Mouse (Mus musculus) embryo, embryonic 10.5 days (tissue): Measurements from ENCODE around the gene Pip4k2b.
A peak's percentile ranks its signal among the peaks of the same experiment; 100 is the strongest.
"Not testable (repeated sequence)": the region's sequence is repeated elsewhere in the genome, so short reads cannot be mapped to it uniquely, and the experiment has no call there.

Experiments
- DNase-seq: peaks from one replicate; pipeline ENCODE4 v3.0.0-alpha.2; 2015; ENCODE audit warnings: low spot score

Gene Pip4k2b

DNA sequence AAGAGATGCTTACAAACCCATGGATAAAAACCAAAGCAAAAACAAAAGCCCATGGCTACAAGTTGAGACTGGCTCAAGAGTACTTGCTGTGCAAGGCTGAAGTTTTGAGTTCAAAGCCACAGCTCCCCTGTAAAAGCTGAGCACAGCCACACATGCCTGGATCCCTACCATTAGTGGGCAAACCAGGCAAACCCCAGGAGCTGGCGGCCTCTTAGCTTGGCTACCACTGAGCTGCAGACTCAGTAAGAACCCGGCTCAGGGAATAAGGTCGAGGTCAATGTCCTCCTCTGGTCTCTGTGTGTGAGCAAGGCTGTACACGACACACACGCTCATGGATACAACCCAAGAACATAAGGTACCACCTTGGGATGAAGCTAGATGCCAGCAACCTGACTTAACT, 4.0 kb upstream of the Pip4k2b start:
- DNase-seq: no peak

- no peak for DNase-seq
Measured at GRCm38 (mm10) chr11:97747773-97748172, 3.3 kb upstream of the Pip4k2b start.

- no peak for DNase-seq
Measured at GRCm38 (mm10) chr11:97745331-97745721, 822 bp upstream of the Pip4k2b start.

- DNase-seq: peak; percentile 100
Measured at GRCm38 (mm10) chr11:97744718-97745330, 320 bp upstream of the Pip4k2b start.

GRCm38 (mm10) chr11:97743423-97743822, 1.1 kb downstream of the Pip4k2b start:
- no peak for DNase-seq

DNA sequence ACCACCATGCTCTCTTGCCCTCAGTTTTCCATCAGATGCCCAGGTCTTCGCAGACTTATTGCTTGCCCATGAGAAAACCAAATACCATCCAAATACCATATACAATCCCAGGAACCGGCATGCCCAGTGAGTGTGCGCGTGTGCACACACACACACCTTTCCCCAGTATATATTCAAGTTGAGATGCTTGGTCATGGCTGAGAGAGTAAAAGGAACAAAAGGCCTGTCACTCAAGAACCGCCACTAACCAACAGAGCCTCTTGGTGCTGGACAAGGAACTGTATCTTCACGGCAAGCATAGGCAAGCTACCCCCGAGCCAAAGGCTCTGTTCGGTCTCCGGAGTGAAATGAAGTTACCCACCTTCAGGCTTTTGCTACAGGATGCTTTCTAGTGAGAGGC, 1.9 kb downstream of the Pip4k2b start:
- no peak for DNase-seq

- DNase-seq: no peak
Measured at GRCm38 (mm10) chr11:97742157-97742556, 2.3 kb downstream of the Pip4k2b start.

GRCm38 (mm10) chr11:97740190-97740589, 4.3 kb downstream of the Pip4k2b start:
- no peak for DNase-seq

GRCm38 (mm10) chr11:97739155-97739554, 5.3 kb downstream of the Pip4k2b start:
- no peak for DNase-seq

DNA sequence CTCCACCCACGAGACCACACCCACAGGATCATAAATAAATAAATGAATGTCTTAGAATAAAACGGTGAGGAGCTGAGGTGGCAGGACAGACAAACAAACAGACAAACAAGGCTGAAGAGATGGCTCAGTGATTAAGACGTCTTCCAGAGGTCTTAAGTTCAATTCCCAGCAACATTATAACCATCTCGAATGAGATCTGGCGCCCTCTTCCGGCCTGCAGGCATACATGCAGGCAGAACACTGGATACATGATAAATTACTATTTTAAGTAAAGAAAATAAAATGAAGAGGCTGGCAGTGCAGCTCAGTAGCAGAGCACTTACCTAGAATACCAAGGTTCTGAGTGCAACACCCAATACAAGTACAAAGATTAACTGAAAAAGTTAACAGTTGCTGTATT, 5.8 kb downstream of the Pip4k2b start:
- DNase-seq: peak; percentile 37

- DNase-seq: no peak
Measured at GRCm38 (mm10) chr11:97737600-97737999, 6.9 kb downstream of the Pip4k2b start.

DNA sequence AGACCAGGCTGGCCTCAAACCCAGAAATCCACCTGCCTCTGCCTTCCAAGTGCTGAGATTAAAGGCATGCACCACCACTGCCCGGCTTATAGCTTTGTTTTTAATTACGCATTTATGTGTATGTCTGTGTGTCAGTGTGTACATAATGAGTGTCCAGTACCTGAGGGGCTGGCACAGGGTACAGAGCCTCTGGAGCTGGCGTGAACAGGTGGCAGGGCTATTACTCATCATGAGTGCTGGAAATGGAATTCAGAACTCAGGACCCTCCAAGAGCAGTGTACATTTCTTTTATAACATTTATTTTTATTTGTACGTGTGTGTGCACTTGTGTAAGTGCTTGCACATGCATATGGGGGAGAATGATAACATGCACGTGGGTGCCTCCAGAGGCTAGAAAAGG, 7.9 kb downstream of the Pip4k2b start:
- no peak for DNase-seq

GRCm38 (mm10) chr11:97734810-97735209, 9.7 kb downstream of the Pip4k2b start:
- not testable (repeated sequence) for DNase-seq

- peak; percentile 81 for DNase-seq
Measured at GRCm38 (mm10) chr11:97733689-97734088, 10.8 kb downstream of the Pip4k2b start.

GRCm38 (mm10) chr11:97728730-97729129, 15.8 kb downstream of the Pip4k2b start:
- DNase-seq: no peak

- DNase-seq: no peak
Measured at GRCm38 (mm10) chr11:97728311-97728710, 16.2 kb downstream of the Pip4k2b start.

DNA sequence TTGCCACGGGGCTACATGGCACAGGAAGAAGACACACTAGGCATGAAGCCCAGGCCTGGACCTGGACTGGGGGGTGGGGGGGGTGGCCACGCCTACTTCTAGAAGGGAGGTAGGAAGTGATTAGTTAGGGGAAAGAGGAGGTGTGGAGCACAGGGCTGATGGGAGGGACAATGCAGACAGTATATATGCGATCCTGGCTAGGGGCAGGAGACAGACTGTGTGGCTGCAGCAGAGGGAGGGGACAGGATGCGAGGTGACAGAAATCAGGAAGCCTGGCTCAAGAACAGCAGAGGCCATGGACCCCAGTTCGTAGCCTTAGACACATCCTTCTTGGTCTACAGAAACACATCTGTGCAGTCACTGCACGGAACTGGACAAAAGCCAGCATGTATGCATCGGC, 20.8 kb downstream of the Pip4k2b start:
- DNase-seq: no peak

DNA sequence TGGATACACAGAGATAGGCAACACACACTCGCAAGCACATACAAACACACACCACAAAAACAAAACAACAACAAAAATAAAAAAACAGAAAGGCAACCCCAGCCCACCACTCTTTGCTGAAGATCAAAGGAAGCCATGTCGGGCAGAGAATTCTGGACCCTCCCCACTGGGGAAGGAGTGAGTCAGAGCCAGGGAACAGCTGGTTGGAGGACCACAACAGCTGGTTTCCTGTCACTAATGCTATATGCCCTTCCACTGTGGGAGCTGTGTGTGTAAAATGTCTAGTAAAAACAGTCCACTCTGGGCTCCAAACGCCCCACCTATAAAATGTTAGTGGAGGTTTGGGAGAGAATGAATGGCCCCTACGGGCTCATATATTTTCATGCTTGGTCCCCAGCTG, 23.2 kb downstream of the Pip4k2b start:
- DNase-seq: no peak

DNA sequence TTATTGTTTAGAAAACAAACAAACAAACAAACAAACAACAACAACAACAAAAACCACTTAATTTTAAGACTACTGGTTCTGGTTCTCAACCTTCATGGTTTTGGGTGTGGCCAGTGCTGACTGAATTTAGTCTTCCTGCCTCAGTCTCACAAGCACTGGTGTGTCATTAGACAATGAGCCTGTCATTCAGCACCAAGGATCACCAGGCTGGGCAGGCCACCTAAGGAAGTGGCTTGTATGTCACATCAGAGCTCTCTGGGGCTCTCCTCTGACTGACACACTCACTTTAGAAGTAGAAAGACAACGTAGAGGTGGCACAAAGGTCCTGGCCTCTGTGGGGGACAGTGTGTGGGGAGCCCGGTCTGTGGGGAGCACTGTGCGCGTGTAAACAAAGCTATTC, 25.5 kb downstream of the Pip4k2b start:
- DNase-seq: no peak

- no peak for DNase-seq
Measured at GRCm38 (mm10) chr11:97718281-97718860, 26.1 kb downstream of the Pip4k2b start.

DNA sequence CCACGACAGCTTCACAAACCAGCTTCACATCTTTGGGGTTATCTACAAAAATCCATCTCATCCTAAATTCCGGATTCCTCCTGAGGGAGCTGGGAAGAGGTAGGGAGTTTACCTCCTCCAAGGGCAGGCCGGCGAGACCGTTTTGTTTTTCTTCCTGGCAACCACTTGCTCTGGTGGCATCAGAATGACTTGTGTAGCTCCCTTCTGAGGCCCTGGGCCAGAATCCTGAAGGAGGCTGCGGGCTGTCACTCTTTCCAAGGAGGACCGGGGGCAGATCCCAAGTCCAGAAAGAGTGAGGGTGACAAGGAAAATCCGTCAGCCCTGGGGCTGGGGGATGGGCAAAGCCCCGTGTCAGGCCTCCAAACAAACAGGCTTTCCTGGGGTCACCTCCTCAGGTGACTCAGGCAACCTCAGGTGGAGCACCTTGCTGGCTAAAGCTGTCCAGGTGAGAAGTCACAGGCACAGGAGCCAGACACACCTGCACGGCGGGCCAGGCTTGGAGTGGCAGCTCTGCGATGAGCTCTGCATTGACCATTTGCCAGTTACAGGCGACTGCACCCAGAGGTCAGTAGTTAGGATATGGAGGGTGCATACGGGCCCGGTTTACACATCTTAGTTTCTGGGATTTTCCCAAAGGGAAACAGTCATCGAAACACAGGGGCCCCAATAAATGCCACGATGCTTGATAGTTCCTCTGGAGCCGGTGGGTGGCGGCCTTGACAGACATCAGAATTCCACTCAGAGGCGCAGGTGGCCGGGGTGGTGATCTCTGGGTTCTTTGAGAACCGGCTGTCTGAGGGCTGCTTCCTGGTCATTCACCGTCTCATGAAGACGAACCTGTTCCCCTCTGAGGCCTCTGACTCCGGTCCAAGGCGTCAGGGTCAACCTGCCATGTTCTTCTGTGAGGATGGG, 26.9 kb downstream of the Pip4k2b start:
- DNase-seq: no peak

GRCm38 (mm10) chr11:97716021-97716420, 28.5 kb downstream of the Pip4k2b start:
- DNase-seq: no peak
